Mouse (Mus musculus) ES-Bruce4 (cell line): ENCODE measurements at regions not wholly inside any gene's neighbourhood (a gene's known extent, or its start where the extent isn't known, plus 50 kb on each side); places are given as distances from the start of the nearest gene placed in this dataset.

Source experiments
- H3K27ac ChIP-seq: 2 replicates; pipeline ENCODE4 v1.5.1; 2012; ENCODE audit warnings: low read length, inconsistent platforms; ENCODE audit not compliant: insufficient read depth
- H3K27me3 ChIP-seq: 2 replicates; pipeline ENCODE4 v1.6.1; 2012; ENCODE audit warnings: mild to moderate bottlenecking, low read length, inconsistent platforms; ENCODE audit not compliant: control insufficient read depth, poor library complexity, insufficient read depth, severe bottlenecking
- H3K36me3 ChIP-seq: 2 replicates; pipeline ENCODE4 v1.6.1; 2012; ENCODE audit warnings: inconsistent platforms, mild to moderate bottlenecking, low read length, moderate library complexity; ENCODE audit not compliant: control insufficient read depth, poor library complexity, insufficient read depth, severe bottlenecking
- H3K4me1 ChIP-seq: one replicate; pipeline ENCODE4 v1.8.1; 2011; ENCODE audit warnings: low read length; ENCODE audit not compliant: control insufficient read depth, insufficient read depth
- H3K4me3 ChIP-seq: 2 replicates; pipeline ENCODE4 v1.5.1; 2011; ENCODE audit warnings: low read depth, mild to moderate bottlenecking, low read length
- H3K9ac ChIP-seq: 2 replicates; pipeline ENCODE4 v1.6.1; 2012; ENCODE audit warnings: low read depth, mild to moderate bottlenecking, inconsistent platforms; ENCODE audit not compliant: poor library complexity, severe bottlenecking
- H3K9me3 ChIP-seq: replicated peaks from 2 replicates; pipeline ENCODE4 v1.6.1; 2012; ENCODE audit warnings: mild to moderate bottlenecking, low read length, inconsistent platforms; ENCODE audit not compliant: control insufficient read depth, poor library complexity, insufficient read depth, severe bottlenecking
- CTCF ChIP-seq: IDR thresholded peaks from one replicate; pipeline ENCODE4 v1.8.1; 2011; ENCODE audit warnings: low read depth, low read length
- EP300 ChIP-seq: IDR thresholded peaks from 2 replicates; pipeline ENCODE4 v1.6.1; 2011; ENCODE audit warnings: low read depth, low read length; ENCODE audit not compliant: insufficient read depth
- POLR2A ChIP-seq: IDR thresholded peaks from one replicate; pipeline ENCODE4 v1.8.1; 2011; ENCODE audit warnings: low read length; ENCODE audit not compliant: insufficient read depth

DNA sequence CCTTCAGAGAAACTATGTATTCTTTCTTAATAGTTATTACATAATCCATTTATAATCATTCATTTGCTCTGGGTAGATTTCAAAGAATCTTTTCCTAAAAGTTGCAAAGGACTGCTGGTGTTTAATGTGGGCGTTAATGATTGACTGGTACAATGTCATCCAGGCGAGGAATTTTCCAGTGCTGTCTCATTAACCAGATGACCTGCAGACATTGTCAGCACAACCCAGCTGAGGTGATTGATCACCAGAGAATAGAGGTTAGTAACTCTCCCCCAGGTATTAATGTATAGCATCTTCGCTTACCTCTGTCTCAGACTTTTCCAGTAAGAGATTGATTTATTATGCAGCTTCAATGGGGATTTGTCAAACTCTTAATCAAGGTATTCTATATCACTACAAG, 426.5 kb downstream of the Pdha2 start:
- TF ChIP-seq CTCF, result no peak
- TF ChIP-seq POLR2A, result no peak
- TF ChIP-seq EP300, result no peak
- no peak overlapping the region for H3K4me3 ChIP-seq
- no peaks in the 10 kb centered on the region for H3K36me3 ChIP-seq
- H3K27me3 ChIP-seq, result no peaks in the 10 kb centered on the region; the same call in 1 of the 2 replicates
- H3K9ac ChIP-seq, result no peak overlapping the region
- H3K4me1 ChIP-seq, result no peaks in the 10 kb centered on the region
- no peaks in the 10 kb centered on the region for H3K9me3 ChIP-seq
- no peak overlapping the region for H3K27ac ChIP-seq

DNA sequence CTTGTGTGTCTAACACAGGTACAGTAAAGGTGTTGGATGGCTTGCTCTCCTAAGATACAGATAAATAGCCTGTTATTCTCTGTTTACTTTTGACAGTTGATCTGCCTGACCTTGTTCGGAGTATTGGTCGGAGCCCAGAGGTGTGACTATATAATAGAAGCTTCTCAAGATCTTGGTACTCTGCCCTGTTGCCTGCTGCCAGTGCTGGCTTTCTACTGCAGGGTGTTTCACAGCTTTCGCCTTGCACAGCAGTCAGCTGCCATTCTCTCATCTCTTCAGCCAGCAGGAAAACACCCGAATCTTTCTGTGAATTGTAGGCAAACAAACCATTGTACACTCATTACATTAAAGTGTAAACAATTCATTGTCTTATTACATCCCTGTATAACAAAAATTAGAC, 452.1 kb downstream of the Pdha2 start:
- Histone ChIP-seq H3K4me3 (no peak overlapping the region), H3K9me3 (no peaks in the 10 kb centered on the region), H3K4me1 (no peaks in the 10 kb centered on the region), H3K27ac (no peak overlapping the region), H3K9ac (no peak overlapping the region), H3K36me3 (no peaks in the 10 kb centered on the region), H3K27me3 (no peaks in the 10 kb centered on the region)
- TF ChIP-seq CTCF, result no peak
- TF ChIP-seq POLR2A, result no peak
- TF ChIP-seq EP300, result no peak

DNA sequence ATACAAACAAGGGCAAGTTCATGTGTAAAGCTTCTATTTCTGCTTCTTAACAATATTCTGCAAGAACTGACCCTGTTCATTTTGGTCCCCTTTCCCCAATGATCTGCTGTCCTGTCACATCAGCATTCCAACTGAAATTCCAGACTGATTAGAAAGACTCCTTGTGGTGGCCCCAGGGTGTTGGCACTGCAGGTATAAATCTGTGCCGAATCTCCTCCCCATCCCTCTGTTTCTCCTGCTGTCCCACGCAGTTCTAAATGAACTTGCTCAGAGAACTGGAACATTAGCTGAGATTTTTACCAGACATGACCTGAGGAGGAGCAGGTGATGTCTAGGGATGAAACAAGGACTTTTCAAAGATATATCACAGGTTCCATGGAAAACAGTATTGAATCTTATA, 467.7 kb downstream of the Pdha2 start:
- TF ChIP-seq POLR2A, result no peak
- no peak for TF ChIP-seq EP300
- no peak for TF ChIP-seq CTCF
- no peaks in the 10 kb centered on the region for H3K36me3 ChIP-seq
- H3K9ac ChIP-seq, result no peak overlapping the region
- no peaks in the 10 kb centered on the region for H3K9me3 ChIP-seq
- H3K4me1 ChIP-seq, result no peaks in the 10 kb centered on the region
- H3K4me3 ChIP-seq, result no peak overlapping the region
- no peak overlapping the region for H3K27ac ChIP-seq
- no peaks in the 10 kb centered on the region for H3K27me3 ChIP-seq

DNA sequence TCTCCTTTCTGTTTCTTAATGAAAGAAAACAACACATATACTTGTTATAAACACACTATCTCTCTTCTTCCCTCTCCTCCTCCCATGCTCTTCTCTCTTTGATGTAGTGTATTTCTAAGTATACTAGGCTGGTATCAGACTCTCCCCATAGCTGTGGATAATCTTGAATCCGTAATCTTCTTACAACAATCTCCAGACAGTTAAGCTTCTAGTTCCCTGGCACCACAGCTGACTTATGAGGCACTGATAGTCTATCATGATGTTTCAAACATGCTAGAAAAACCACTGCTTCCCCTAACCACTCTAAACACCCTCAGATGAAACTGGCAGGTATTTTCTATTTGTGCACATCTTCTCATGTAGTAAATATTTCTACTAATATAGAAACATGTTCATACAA, 471.7 kb downstream of the Pdha2 start:
- H3K27ac ChIP-seq, result no peak overlapping the region
- no peaks in the 10 kb centered on the region for H3K27me3 ChIP-seq
- no peaks in the 10 kb centered on the region for H3K4me1 ChIP-seq
- H3K4me3 ChIP-seq, result no peak overlapping the region
- H3K36me3 ChIP-seq, result no peaks in the 10 kb centered on the region
- H3K9me3 ChIP-seq, result no peaks in the 10 kb centered on the region
- no peak overlapping the region for H3K9ac ChIP-seq
- no peak for TF ChIP-seq EP300
- TF ChIP-seq POLR2A, result no peak
- TF ChIP-seq CTCF, result no peak

DNA sequence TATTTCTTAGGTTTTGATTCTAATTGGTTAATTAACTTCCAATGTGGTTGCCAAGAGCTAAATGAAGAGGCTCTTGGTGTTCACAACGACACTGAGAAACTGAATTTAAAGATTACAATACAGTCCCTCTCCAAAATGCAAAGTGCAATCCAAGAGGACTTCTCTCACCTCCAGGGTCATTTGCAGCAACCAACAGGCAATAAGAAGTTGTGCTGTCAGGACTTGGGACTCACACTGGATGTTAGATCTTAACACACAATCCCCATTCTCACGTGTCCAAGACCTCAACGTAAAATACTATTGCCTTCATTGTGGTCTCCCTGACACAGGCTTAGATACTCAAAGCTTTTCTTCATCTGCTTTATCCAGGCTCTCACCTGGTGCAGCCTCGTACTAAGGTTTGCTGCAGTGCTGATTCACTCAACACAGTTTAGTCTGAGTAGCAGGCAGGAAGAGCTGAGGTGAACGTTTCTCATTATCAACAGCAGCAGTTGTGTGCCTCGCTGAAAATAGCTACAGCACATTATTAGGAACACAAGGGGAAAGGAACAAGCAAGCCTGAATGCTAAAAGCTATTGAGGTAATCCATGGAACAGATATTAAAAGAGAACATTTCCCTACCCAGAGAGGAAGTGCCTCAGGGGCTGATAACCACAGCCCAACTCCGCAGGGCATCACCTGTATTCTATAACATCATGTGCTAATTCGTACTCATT, 473.3 kb downstream of the Pdha2 start:
- Histone ChIP-seq H3K4me3 (no peak overlapping the region), H3K27me3 (no peaks in the 10 kb centered on the region), H3K36me3 (no peaks in the 10 kb centered on the region), H3K9me3 (no peaks in the 10 kb centered on the region), H3K4me1 (no peaks in the 10 kb centered on the region), H3K9ac (no peak overlapping the region), H3K27ac (no peak overlapping the region)
- TF ChIP-seq POLR2A (no peak), CTCF (no peak), EP300 (no peak)

DNA sequence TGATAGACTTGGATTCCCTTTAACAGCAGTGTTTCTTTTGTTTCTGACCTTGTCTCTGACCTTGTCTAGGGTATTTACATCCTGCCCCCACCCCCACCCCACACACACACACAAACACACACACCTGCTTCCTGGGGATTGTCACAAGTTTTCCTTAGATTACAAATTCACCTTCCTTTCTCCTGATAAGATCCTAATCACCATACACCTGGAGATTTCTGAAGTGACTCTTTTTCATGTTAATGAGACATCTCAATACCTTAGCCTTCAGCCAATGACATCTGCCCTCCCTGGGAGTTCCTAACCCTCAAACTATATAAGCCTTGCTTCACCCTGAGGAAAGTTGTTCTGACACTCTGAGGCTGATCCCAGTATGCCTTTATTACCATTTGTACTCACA, 495.3 kb downstream of the Pdha2 start:
- Histone ChIP-seq H3K27ac (peak overlapping the region; percentile 49), H3K9me3 (no peaks in the 10 kb centered on the region)

More for the DNA sequence above, 495.3 kb downstream of the Pdha2 start:
- TF ChIP-seq EP300 (peak; percentile 81), CTCF (no peak)
- Histone ChIP-seq H3K4me3 (no peak overlapping the region), H3K36me3 (no peaks in the 10 kb centered on the region), H3K9ac (no peak overlapping the region), H3K4me1 (no peaks in the 10 kb centered on the region), H3K27me3 (no peaks in the 10 kb centered on the region)
